10 mouse cellular contexts compared by ENCODE assay signal in genomic region chr1:52951146-52951868, GRCm38 (mm10).
A peak's percentile ranks its signal among the peaks of the same experiment; 100 is the strongest.
DNase-seq lines count a peak whose midpoint lies in the region; ATAC-seq and TF ChIP-seq lines count a peak whose summit lies in the region.
"Had no signal": no experiment of that assay in that cellular context is flagged by ENCODE, and none has a peak within 500 bp of the region (broad histone marks: within the 10 kb centered on the region; RNA-seq: fewer than 3 reads in every experiment).

No protein-coding gene starts in this region.

- no peak for ATAC-seq in lung, postnatal 0 days
- ATAC-seq in intestine, postnatal 0 days, result peak; percentile 41; the same call in 1 of the 2 replicates
- no peak; the same call in 1 of the 2 replicates for ATAC-seq in stomach, embryonic 16.5 days (ENCODE audit: insufficient read depth, low FRiP score)

- H3K4me2 ChIP-seq in lung, postnatal 0 days (replicated peaks; ENCODE audit: low read depth, low read length), result no peak overlapping the region
- H3K4me2 ChIP-seq in intestine, postnatal 0 days (replicated peaks; ENCODE audit: low read depth), result peak overlapping the region; percentile 99
- H3K4me2 ChIP-seq in stomach, embryonic 16.5 days (ENCODE audit: low read depth, low read length), result peak overlapping the region; percentile 98; the same call in 1 of the 2 replicates

- WGBS in lung, postnatal 0 days, result 31% methylated on average over 5 of the region's 5 CpGs
- 13% methylated on average over 5 of the region's 5 CpGs for WGBS in intestine, postnatal 0 days
- 17% methylated on average over 5 of the region's 5 CpGs for WGBS in stomach, embryonic 16.5 days

- no peaks in the 10 kb centered on the region for H3K9me3 ChIP-seq in lung, postnatal 0 days (ENCODE audit: low read length)
- H3K9me3 ChIP-seq in intestine, postnatal 0 days (ENCODE audit: control insufficient read depth), result no peaks in the 10 kb centered on the region
- H3K9me3 ChIP-seq in stomach, embryonic 16.5 days (replicated peaks; ENCODE audit: control insufficient read depth, low read length), result no peaks in the 10 kb centered on the region

- no peak overlapping the region for H3K27ac ChIP-seq in lung, postnatal 0 days (ENCODE audit: low read length)
- 0 out of 2 replicates have a peak overlapping the region, but pooled peaks have one; percentile 21 for H3K27ac ChIP-seq in intestine, postnatal 0 days (ENCODE audit: low read depth, low read length)
- no peak overlapping the region for H3K27ac ChIP-seq in stomach, embryonic 16.5 days (ENCODE audit: low read length)

- H3K36me3 ChIP-seq in lung, postnatal 0 days (ENCODE audit: insufficient read depth, low read length), result no peaks in the 10 kb centered on the region
- no peaks in the 10 kb centered on the region for H3K36me3 ChIP-seq in intestine, postnatal 0 days (ENCODE audit: control insufficient read depth, insufficient read depth)
- no peaks in the 10 kb centered on the region for H3K36me3 ChIP-seq in stomach, embryonic 16.5 days (ENCODE audit: control insufficient read depth, insufficient read depth, low read length)

- no peak overlapping the region for H3K4me3 ChIP-seq in lung, postnatal 0 days (ENCODE audit: low read depth, low read length)
- peak overlapping the region; percentile 68 for H3K4me3 ChIP-seq in intestine, postnatal 0 days (ENCODE audit: low read depth, low read length)
- no peak overlapping the region for H3K4me3 ChIP-seq in stomach, embryonic 16.5 days (replicated peaks; ENCODE audit: low read length)

- no peak for TF ChIP-seq CTCF in lung, postnatal 0 days (IDR thresholded peaks at IDR 0.05)
- no peak for TF ChIP-seq CTCF in intestine, postnatal 0 days (IDR thresholded peaks at IDR 0.05; ENCODE audit: low read depth)

- H3K9ac ChIP-seq in lung, postnatal 0 days (replicated peaks; ENCODE audit: low read depth), result no peak overlapping the region
- no peak overlapping the region for H3K9ac ChIP-seq in intestine, postnatal 0 days (ENCODE audit: low read depth, low read length)
- no peak overlapping the region for H3K9ac ChIP-seq in stomach, embryonic 16.5 days (ENCODE audit: low read length)

- peak; percentile 34 for DNase-seq in cerebellum, adult 11-12 months
- no peak for DNase-seq in cerebellum, postnatal 4 days (ENCODE audit: low spot score in 2 of 2)
- DNase-seq in lung, postnatal 0 days (ENCODE audit: low spot score), result peak; percentile 8
- no peak for DNase-seq in lung, postnatal 36 days
- no peak for DNase-seq in layer of hippocampus, postnatal 10 days (ENCODE audit: low spot score in 2 of 2)
- no peak for DNase-seq in urinary bladder, postnatal 4 days (ENCODE audit: low spot score in 2 of 2)
- DNase-seq: gastrocnemius, postnatal 25 days; spleen, adult 18-20 months had no signal

- H3K4me1 ChIP-seq in lung, postnatal 0 days (ENCODE audit: insufficient read depth, low read depth, low read length), result peaks cover 9% of the 10 kb centered on the region; the same call in 1 of the 2 replicates
- peaks cover 12% of the 10 kb centered on the region; the same call in 1 of the 2 replicates for H3K4me1 ChIP-seq in intestine, postnatal 0 days (replicated peaks; ENCODE audit: control insufficient read depth, insufficient read depth, low read length)
- peaks cover 13% of the 10 kb centered on the region for H3K4me1 ChIP-seq in stomach, embryonic 16.5 days (ENCODE audit: control insufficient read depth, insufficient read depth, low read length)

- no peak for TF ChIP-seq EP300 in lung, postnatal 0 days (IDR thresholded peaks at IDR 0.05)

- no peaks in the 10 kb centered on the region for H3K27me3 ChIP-seq in lung, postnatal 0 days (replicated peaks; ENCODE audit: insufficient read depth, low read length)
- H3K27me3 ChIP-seq in intestine, postnatal 0 days (replicated peaks; ENCODE audit: control insufficient read depth, insufficient read depth, low read length), result no peaks in the 10 kb centered on the region
- H3K27me3 ChIP-seq in stomach, embryonic 16.5 days (ENCODE audit: control insufficient read depth, insufficient read depth, low read length), result no peaks in the 10 kb centered on the region

Comparison
In these comparisons a context has a peak if more than half of its experiments do, and no peak if none do; other contexts are left out.
1. DNase-seq: peak in cerebellum, adult 11-12 months (single experiment) and lung, postnatal 0 days (single experiment); none in cerebellum, postnatal 4 days (0 of 2), lung, postnatal 36 days (single experiment), layer of hippocampus, postnatal 10 days (0 of 2) and urinary bladder, postnatal 4 days (0 of 2).